In genomic region chr10:68727464-68727863, GRCm38 (mm10) we compare ENCODE assay signal across 26 mouse cellular contexts. TPM values are rescaled to one million over a fixed set of nuclear protein-coding genes. Genes with fewer than 3 reads are reported as not detected.
A peak's percentile ranks its signal among the peaks of the same experiment; 100 is the strongest.
DNase-seq lines count a peak whose midpoint lies in the region; ATAC-seq lines count a peak whose summit lies in the region.
"Had no signal": no experiment of that assay in that cellular context is flagged by ENCODE, and none has a peak within 500 bp of the region (broad histone marks: within the 10 kb centered on the region; RNA-seq: fewer than 3 reads in every experiment).

No protein-coding gene starts in this region.

- 65% methylated on average over 5 of the region's 5 CpGs for WGBS in embryonic facial prominence, embryonic 14.5 days
- 81% methylated on average over 5 of the region's 5 CpGs for WGBS in liver, embryonic 11.5 days

- H3K9ac ChIP-seq in embryonic facial prominence, embryonic 14.5 days (ENCODE audit: low read depth, low read length) = no peak overlapping the region
- H3K9ac ChIP-seq in liver, embryonic 11.5 days (ENCODE audit: low read depth, low read length) = no peak overlapping the region
- H3K9ac ChIP-seq: forebrain, embryonic 15.5 days; heart, embryonic 15.5 days; hindbrain, embryonic 12.5 days; limb, embryonic 15.5 days; liver, embryonic 15.5 days; lung, embryonic 15.5 days; neural tube, embryonic 12.5 days had no signal

- no peak overlapping the region for H3K4me3 ChIP-seq in embryonic facial prominence, embryonic 14.5 days (ENCODE audit: low read depth, low read length)
- no peak overlapping the region for H3K4me3 ChIP-seq in liver, embryonic 11.5 days (ENCODE audit: low read depth, low read length)
- H3K4me3 ChIP-seq: forebrain, embryonic 15.5 days; heart, embryonic 15.5 days; hindbrain, embryonic 12.5 days; layer of hippocampus, adult 2 months; limb, embryonic 15.5 days; liver, embryonic 15.5 days; lung, embryonic 15.5 days; neural tube, embryonic 12.5 days had no signal

- H3K27me3 ChIP-seq in embryonic facial prominence, embryonic 14.5 days (replicated peaks; ENCODE audit: control insufficient read depth, insufficient read depth, low read length) = no peaks in the 10 kb centered on the region
- H3K27me3 ChIP-seq in liver, embryonic 11.5 days (replicated peaks; ENCODE audit: control insufficient read depth, insufficient read depth, low read length) = peaks cover 6% of the 10 kb centered on the region; the same call in 1 of the 2 replicates
- H3K27me3 ChIP-seq: heart, embryonic 15.5 days; limb, embryonic 15.5 days; lung, embryonic 15.5 days; neural tube, embryonic 12.5 days had no signal

- H3K27ac ChIP-seq in embryonic facial prominence, embryonic 14.5 days (replicated peaks; ENCODE audit: low read depth, low read length) = no peak overlapping the region
- no peak overlapping the region for H3K27ac ChIP-seq in liver, embryonic 11.5 days (ENCODE audit: low read depth, low read length)
- H3K27ac ChIP-seq: forebrain, embryonic 15.5 days; heart, embryonic 15.5 days; hindbrain, embryonic 12.5 days; layer of hippocampus, adult 2 months; limb, embryonic 15.5 days; liver, embryonic 15.5 days; lung, embryonic 15.5 days; neural tube, embryonic 12.5 days had no signal

- peak; percentile 47; the same call in 1 of the 2 replicates for ATAC-seq in frontal cortex, adult (ENCODE audit: low TSS enrichment)
- no peak for ATAC-seq in embryonic facial prominence, embryonic 14.5 days (ENCODE audit: low read depth)
- ATAC-seq in liver, embryonic 11.5 days (replicated peaks; ENCODE audit: low FRiP score) = no peak
- ATAC-seq: CD4-positive, CD25-positive, alpha-beta regulatory T cell, adult 4 months; forebrain, embryonic 15.5 days; intestine, postnatal 0 days had no signal

- no peaks in the 10 kb centered on the region for H3K9me3 ChIP-seq in embryonic facial prominence, embryonic 14.5 days (ENCODE audit: control insufficient read depth, low read length)
- no peaks in the 10 kb centered on the region for H3K9me3 ChIP-seq in liver, embryonic 11.5 days (ENCODE audit: control insufficient read depth, low read length)
- H3K9me3 ChIP-seq: forebrain, embryonic 15.5 days; heart, embryonic 15.5 days; hindbrain, embryonic 12.5 days; limb, embryonic 15.5 days; liver, embryonic 15.5 days; lung, embryonic 15.5 days; neural tube, embryonic 12.5 days had no signal

- intact Hi-C loops in heart, postnatal 25 days (cut with DNase I) = no loop called here

- no peak for DNase-seq in frontal cortex, postnatal 10 days (ENCODE audit: low spot score in 2 of 2)
- DNase-seq in heart, adult 8-10 months (ENCODE audit: low spot score) = peak; percentile 8
- no peak for DNase-seq in heart, postnatal 25 days (ENCODE audit: low spot score)
- DNase-seq in embryonic facial prominence, embryonic 14.5 days (ENCODE audit: low spot score) = peak; percentile 59
- peak; percentile 6 to 19 for DNase-seq in heart, adult 9 months (ENCODE audit: low spot score in 2 of 2)
- no peak for DNase-seq in liver, embryonic 11.5 days (ENCODE audit: low spot score)
- DNase-seq in MN1 (ENCODE audit: low spot score) = no peak
- DNase-seq: cerebellum, adult 2 months; cerebellum, postnatal 36 days; embryo, embryonic 11 days; kidney, postnatal 25 days; lung, postnatal 4 days; midbrain, embryonic 14.5 days; right cerebral cortex, postnatal 14 days; thymus, postnatal 14 days had no signal

- no peak overlapping the region for H3K4me2 ChIP-seq in embryonic facial prominence, embryonic 14.5 days (ENCODE audit: low read depth, low read length)
- H3K4me2 ChIP-seq in liver, embryonic 11.5 days = no peak overlapping the region
- H3K4me2 ChIP-seq: forebrain, embryonic 15.5 days; heart, embryonic 15.5 days; hindbrain, embryonic 12.5 days; limb, embryonic 15.5 days; liver, embryonic 15.5 days; lung, embryonic 15.5 days; neural tube, embryonic 12.5 days had no signal

- H3K4me1 ChIP-seq in embryonic facial prominence, embryonic 14.5 days (ENCODE audit: control insufficient read depth, insufficient read depth, low read length) = 0 out of 2 replicates have a peak, but pooled peaks cover 6% of the 10 kb centered on the region
- no peaks in the 10 kb centered on the region for H3K4me1 ChIP-seq in liver, embryonic 11.5 days (replicated peaks; ENCODE audit: control insufficient read depth, insufficient read depth, low read length)
- H3K4me1 ChIP-seq: liver, embryonic 15.5 days had no signal

- H3K36me3 ChIP-seq in embryonic facial prominence, embryonic 14.5 days (ENCODE audit: control insufficient read depth, insufficient read depth, low read length) = no peaks in the 10 kb centered on the region
- no peaks in the 10 kb centered on the region for H3K36me3 ChIP-seq in liver, embryonic 11.5 days (ENCODE audit: control insufficient read depth, insufficient read depth, low read length)
- H3K36me3 ChIP-seq: forebrain, embryonic 15.5 days; heart, embryonic 15.5 days; hindbrain, embryonic 12.5 days; limb, embryonic 15.5 days; liver, embryonic 15.5 days; lung, embryonic 15.5 days; neural tube, embryonic 12.5 days had no signal

RNA-seq across cellular contexts. Expression of gene Tmem26, which starts 4.0 kb away (rescaled TPM):
- under 1 TPM; 0.12 to 0.52 (median 0.37) TPM for total RNA-seq in heart, adult 8-10 months (2022)
- under 1 TPM; 0.26 to 0.28 TPM for total RNA-seq in heart, postnatal 25 days (2021)
- polyA plus RNA-seq in embryonic facial prominence, embryonic 14.5 days (2014; fragmentation: Nextera tagmentation; extraction: Ambion mirVana) = 31.9 and 39.4 TPM in 2 replicates
- 7.4 and 7.5 TPM in 2 replicates for polyA plus RNA-seq in liver, embryonic 11.5 days (2014; fragmentation: Nextera tagmentation; extraction: Ambion mirVana)

Comparison
In these comparisons a context has a peak if more than half of its experiments do, and no peak if none do; other contexts are left out.
1. DNase-seq: peak in heart, adult 8-10 months (single experiment), embryonic facial prominence, embryonic 14.5 days (single experiment) and heart, adult 9 months (2 of 2); none in frontal cortex, postnatal 10 days (0 of 2), heart, postnatal 25 days (single experiment), liver, embryonic 11.5 days (single experiment) and MN1 (single experiment).